Mouse (Mus musculus) adrenal gland, adult 2 months (tissue): ENCODE results near the gene Krt12. TPM values are rescaled to one million over a fixed set of nuclear protein-coding genes. Genes with fewer than 3 reads are reported as not detected.

Experiments
- DNase-seq: peaks from one replicate; pipeline ENCODE4 v3.0.0; 2021
- long read RNA-seq: library from polyadenylated mRNA; stranded (forward); transcript quantifications from one replicate; pipeline ENCODE4 v2.0.0, GENCODE M21; 2021
- polyA plus RNA-seq: library from polyadenylated mRNA; depleted of rRNA; stranded (reverse); fragments of >200 nt; gene quantifications from 2 replicates; pipeline ENCODE4 v1.2.3, GENCODE M21; 2012; rRNA removed
- total RNA-seq, 2 experiments: library from RNA; stranded (reverse); gene quantifications; 2 replicates each; pipeline ENCODE4 v1.2.3; 2021

Gene Krt12
- total RNA-seq (not detected), polyA plus RNA-seq (not detected in 2 replicates)
- long read RNA-seq = 0 reads

DNA sequence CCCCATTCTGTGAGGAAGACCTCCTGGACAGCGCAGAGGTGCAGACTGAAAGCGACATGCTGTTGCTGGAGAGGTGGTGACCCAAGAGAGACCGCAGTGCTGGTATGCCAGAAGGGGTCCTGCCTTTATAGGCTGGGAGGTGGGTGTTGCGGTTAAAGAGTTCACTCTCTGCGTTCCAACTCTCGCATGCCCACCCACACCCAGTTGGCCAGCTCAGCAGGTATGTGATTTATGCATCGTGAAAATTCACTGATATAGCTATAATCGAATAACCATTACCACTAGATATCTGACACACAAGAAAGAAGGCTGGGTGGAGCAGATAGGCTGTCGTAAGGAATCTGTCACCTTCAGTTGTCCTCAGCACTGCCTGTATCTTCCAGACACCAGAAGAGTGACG is at the start of gene Krt12:
Krt12 (minus strand) TSS at position 101 of the 400 bp plus-strand sequence.
- DNase-seq = no peak

DNA sequence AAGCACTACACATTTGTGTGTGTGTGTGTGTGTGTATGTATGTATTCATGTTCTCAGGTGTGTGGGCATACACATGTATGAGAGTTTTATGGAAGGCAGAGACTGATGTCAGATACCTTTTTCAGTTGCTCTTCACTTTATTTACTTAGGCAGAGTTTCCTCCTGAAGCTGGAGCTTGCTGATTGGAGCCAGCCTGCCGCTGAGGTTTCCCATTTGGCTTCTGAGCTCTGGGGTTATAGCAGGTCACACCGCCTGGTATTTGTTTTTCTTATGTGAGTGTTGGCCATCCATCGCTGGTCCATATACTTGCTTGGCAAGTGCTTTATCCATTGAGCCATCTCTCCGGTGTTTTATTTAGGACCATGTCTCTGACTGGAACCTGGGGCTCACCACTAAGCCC is 47.2 kb upstream of the Krt12 start:
- DNase-seq = no peak

DNA sequence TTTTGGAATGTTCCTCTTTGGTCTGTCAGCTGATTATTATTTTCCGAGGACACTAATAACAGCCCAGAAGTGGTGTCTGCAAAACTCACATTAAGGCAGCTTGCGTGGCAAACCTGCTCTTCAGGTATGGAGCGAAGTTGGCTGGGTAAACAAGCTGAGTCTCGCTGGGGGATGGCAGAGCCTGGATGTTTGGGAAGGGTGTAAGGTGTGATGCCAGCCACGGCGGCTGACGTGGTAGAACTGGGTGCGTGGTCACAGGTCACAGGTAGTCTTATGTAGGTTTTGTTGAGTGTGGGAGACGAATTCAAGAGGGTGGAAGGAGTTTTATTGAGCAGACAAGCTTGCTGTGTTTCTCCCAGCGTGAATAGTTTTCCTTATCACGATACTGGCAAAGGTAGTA is 46.5 kb upstream of the Krt12 start:
- DNase-seq = no peak

DNA sequence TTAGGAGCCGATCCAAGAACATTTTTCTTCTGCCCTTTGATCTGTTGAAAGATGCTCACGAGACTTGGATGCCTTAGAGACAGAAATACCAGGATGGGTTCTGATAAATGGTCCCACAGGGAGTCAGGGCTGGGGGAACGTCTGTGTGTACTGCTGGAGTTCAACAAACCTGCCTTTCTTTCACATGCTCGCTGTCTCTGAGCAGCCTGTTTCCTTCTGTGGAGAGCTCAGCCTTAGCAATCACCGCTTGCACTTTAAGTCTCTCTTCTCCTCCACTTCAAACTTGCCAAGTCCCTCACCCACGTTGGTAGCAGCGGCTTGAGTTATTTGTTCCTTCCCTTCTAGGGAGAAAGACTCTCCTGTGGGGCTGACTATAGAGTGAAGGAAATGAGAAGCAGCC is 44.3 kb upstream of the Krt12 start:
- no peak for DNase-seq

DNA sequence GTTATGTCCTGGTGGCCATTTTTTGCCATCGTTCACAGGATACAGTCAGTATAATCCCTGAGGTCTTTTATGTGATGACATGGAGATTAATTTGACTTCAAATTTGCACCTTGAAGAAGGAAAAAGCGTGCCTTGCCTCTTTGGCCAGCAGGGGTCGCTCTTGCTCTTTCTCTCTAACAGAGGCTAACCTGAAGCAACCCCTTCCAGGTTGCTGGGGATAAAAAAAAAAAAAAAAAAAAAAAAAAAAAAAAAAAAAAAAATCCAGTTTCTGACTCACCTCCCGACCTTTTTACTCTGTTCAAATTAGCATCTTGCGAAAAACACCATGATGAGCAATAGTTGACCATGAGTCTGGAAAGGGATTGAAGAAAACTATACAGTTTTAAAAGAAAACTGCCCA is 42.8 kb upstream of the Krt12 start:
- DNase-seq = peak; percentile 74

DNA sequence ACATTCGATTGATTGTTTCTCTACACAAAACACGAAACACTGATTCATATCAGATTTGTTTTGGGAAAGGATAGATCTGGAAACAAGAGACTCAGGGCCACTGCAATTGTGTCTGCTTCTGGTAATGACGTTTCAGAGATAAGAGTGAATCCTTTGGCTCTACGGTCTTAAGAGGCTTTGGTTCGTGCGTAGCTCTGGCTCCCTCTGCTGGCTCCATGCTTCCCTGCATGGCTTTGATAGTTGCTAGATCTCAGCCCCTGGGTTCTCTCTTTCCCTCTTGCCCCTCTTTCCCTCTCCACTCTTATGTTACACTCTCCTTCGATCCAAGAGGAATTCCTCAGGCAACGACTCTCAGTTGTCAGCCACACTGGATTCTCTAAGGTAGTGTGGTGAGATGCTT is 41.1 kb upstream of the Krt12 start:
- peak; percentile 50 for DNase-seq

DNA sequence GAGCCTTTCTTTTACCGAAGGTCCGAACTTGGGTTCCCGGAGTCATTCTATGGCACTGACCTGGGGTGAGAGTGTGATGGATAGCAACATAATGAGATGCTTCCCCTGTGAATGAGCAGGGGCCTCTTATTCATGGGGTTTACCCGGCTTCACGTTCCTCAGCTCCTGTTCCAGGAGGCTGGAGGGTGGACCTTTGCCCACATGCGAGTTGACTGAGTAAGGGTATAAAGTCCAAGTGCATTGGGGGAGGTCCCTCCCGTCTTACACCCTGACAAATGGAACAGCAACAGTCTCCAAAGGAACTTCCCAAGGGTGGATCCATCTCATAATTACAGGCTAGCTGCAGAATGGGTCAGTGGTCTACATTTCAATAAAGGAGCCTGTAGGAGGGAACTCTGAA is 39.7 kb upstream of the Krt12 start:
- DNase-seq = no peak

DNA sequence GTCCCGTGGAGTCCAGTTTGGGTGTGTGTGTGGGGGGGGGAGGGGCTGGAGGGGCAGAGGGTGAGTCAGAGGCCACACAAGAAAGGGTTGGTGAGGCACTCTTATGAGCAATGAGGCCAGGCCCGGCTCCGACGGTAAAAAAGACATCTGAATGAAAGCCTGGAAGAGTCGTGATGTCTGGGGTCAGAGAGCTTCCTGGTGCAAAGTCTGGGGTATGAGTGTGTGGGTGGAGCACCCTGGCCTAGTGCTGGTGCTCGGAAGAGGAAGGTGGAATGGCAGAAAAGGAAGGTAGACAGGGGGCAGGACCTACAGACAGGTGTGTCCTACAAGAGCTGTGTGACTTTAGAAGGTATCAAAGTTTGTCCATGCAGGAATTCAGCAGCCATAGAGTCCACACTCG is 36.8 kb upstream of the Krt12 start:
- DNase-seq = no peak

DNA sequence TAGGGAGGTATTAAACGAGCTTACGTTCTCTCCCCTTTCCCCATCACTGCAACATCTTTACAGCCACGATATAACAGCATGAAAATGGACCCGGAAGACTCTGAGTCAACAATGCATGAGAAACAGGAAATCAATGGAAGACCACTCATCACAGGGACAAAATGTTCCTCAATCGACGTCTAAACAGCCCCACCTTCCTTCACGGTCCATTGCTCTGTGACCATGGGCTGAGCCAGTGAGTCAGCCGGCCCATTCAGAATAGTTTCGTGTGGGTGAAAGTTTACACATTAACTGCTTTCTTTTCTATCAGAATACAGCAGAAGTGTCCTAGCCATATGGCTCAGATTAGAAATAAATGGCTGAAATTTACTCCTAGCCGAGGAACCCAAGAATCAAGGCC is 32.7 kb upstream of the Krt12 start:
- DNase-seq = no peak

DNA sequence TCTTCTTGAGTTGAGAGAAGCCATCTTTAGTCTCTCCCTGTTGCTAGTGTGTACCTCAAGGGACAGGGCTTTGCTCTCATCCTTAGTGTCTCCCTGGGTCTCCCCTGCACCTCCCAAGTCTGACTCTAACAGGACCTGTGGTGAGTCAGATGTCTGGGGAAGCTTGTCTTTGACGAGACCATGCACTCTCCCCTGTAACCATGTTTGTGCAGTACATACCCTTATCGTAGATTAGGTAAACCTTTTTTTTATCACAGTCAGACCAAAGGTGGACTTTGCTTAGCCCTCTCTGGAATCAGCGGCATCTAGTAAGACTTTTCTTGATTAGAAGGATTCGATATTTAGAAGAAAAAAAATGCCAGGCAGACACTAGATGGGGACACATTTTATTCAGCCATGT is 32.0 kb upstream of the Krt12 start:
- no peak for DNase-seq

DNA sequence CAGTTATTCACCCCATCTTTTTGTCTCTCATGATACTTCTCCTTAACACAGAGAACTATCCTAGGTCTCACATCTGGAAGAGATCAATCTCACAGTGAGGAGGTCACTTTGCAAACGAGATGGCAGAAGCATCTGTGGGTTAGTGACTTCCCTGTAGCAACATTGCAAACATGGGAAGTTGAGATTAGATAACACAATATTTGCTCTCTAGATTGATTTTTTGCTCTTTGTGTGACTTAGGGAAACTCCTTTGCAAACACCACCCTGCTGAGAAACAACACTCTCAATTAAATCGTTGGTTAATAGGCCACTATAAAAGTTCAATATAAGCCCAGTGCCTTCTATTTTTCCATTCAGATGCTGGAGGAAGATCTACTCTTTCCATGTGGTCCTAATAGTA is 26.7 kb upstream of the Krt12 start:
- no peak for DNase-seq

DNA sequence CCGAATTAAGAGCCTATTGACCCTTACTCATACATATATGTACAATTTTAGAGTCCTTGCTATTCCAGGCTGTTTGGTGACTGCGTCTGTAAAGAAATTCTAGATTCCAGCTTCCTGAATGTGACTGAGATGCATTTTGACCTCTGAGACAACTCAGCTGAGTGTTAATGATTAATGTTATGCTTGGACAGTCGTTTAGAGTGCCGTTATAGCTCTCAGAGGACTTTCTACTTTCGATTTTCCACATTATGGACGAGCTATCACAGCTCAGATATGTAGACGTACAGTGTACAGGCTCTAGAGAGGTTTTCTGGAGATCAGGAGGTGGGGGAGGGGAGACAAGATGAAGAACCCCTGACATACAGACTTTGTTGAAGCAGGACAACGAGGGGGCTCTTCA is 19.2 kb upstream of the Krt12 start:
- no peak for DNase-seq

DNA sequence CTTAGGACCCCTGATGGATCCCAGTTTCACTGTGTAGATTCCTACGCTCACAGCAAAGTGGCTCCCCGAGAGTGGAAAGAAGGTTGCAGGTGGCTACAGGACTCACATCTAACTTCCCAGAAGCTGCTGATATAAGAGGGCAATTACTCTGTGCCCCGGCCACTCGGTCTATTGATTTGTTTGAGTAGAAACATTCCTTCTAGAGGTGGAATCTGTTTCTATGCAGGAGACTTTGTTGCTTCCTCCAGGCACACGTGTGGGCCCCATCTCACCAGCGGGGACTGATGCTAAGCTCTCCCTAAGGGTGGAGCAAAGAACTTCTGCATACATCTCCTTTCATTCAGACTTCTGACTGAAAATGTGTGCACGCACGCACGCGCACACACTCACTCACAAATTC is 17.4 kb upstream of the Krt12 start:
- DNase-seq = no peak

DNA sequence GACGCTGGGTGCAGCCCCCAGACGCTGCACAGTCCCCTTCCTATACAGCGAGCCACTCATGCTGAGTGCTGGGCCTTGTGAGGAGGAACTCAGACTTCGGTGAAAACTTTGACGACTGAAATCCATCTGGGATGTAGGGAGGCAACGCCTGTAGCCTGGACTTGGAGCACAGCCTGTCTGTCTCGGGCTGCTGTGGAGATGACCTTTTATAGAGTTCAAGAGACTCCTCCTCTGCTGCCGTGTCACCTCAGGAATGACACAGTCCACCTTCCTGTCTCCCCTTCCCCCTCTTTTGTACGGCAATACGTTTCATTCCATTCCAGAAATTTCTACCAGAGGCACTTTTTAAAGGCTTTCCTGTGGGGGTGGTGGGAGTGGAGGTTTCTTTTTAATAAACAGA is 15.9 kb upstream of the Krt12 start, which contains the start of gene Krt20:
Krt20 (minus strand) TSS at position 179 of the 400 bp plus-strand sequence.
- no peak for DNase-seq

DNA sequence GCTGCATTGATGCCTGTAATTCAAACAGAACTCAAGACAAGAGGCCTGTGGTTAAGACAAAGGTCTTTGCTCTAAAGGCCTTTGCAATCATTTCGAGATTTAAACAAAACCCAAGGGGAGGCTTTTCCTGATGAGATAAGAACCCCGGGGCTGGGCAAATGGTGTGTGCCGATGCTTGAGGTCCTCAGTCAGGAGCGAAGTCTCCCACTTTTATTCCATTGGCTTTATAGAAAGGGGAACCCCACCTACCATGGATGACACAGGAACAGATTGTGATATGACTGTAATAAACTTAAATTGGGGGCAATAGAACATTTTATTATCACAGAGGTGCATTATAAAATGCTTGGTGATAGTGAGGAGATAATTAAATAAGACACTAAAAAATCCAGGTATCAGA is 14.6 kb upstream of the Krt12 start:
- DNase-seq = no peak

DNA sequence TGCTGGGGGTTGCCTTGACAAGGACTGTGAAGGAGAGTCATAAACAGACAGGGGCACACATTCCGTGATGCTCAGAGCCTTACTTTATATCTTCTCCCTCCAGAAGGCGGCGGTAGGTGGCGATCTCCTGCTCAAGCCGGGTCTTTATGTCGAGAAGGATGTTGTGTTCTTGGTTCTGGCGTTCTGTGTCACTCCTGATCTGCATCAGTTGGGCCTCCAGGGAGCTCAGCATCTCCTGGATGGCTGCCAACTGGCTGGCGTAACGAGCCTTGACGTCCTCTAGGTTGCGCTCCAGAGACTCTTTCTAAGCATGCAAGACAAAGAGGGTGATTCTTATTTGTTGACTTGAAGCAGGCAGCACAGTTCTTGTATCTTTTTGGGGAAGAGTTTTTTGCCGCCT is 8.6 kb upstream of the Krt12 start:
- DNase-seq = peak; percentile 3

DNA sequence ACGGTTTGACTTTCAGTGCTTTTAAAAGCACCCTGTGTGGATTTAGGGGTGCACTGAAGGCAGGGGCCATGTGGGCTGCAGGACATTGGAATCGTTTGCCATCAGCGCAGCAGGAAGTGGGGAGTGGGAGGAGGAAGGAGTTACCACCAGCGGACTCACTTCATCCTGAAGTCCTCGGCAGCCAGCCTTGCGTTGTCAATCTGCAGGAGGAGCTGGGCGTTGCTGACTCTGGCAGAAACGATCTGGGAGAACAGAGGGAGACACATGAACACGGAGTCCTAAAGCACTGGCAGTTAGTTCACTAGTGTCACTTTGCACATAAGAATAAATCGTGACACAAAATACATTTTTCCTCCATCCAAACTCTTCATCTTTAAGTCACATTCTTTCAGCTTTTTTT is 1.5 kb downstream of the Krt12 start:
- no peak for DNase-seq

DNA sequence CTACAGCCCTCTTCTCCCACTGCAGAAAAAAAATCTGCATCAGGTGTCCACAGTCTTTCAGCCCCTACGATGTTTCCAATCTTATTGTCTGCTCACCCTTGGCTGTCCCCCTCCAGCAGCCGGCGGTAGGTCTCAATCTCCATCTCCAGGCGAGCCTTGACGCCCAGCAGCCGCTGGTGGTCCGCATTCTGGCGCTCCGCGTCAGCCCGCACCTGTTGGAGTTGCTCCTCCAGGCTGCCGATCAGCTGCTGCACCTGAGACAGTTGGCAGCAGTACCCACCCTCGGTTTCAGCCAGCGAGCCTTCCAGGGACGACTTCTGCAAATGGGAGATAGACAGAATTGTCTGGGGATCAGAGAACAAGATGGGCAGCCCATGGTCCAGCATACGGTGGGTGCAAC is 4.2 kb downstream of the Krt12 start:
- DNase-seq = no peak

DNA sequence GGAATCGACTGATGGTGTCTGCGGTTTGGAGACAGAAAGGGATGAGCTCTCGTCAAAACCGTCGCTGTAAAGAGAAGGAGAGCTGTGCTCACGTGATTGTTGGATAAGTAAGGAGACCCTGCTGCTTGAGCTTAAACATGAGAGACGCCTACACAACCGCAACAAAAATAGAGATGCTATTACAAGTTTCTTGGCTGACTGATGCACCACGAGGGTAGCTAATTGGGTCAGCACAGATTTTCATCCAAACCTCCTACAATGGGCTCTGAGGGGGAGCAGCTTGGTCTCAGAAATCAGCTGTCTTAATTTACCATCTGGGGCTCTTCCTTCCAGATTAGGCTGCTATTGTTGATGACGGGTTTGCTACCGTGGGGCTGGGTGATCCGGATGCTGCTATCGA is 5.2 kb downstream of the Krt12 start:
- no peak for DNase-seq

DNA sequence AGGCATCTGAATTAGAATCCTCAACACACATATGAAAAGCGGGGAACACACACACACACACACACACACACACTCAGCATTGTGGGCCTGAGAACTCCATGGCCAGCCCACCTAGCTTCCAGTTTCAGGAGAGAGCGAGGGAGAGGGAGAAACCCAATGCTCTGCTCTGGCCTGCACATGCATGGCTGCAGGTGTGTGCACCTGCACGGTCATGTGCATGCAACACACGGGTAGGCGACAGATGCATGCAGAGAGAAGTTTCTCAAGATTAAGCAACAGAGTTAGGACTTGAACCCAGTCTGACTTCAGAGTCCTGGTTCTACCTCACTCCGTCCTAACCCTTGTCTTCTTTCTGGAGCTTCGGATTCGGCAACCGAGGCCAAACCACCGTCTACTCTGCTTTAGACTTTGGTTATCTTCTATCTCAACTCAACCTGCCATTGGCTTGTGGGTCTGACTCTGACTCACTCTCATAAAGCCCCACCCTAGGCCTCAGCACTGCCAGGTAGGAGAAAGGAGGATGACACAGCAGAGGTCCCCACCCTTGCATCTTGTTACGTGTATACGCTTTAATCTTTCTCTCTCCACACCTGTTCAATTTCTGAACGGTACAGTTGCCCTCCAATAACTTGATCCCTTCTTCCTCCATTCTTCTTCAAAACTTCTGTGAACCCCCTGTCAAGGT is 7.5 kb downstream of the Krt12 start:
- no peak for DNase-seq

DNA sequence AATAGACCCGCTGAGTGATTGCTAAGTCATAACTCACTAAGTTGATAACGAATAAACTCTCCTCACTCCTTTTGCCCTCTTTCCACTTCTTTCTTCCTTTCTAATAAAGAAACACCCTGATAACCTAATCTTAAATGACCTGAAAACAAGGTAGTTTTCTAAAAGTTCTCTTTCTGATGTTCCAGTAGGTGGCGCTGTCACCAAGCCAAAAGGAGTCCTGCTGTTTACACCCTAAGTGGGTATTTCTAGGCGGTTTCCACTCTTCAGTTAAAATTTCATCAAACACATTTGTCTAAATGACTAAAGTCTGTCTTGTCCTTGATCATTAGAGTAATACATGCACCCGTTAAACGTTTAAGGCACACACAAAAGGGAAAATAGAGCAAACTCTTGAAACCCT is 8.8 kb downstream of the Krt12 start:
- DNase-seq = peak; percentile 12

DNA sequence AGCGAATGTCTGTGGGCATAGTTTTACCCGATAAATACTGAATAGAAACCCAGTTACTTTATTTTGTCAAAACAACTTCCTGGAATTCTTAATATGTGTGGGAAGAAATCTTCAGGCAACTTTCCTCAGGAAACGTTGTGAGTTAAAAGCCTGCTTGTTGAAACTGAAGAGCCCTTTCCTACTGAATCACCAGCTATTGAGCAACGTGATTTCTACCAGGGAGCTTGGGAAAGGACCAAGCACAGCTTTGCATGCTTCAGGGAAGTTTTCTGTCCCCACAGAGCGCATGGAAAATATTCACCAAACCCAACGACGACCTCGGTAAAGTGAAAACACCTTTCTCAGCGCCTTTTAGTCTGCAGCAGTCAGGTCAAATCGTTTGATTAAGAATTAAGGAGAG is 15.9 kb downstream of the Krt12 start:
- no peak for DNase-seq

DNA sequence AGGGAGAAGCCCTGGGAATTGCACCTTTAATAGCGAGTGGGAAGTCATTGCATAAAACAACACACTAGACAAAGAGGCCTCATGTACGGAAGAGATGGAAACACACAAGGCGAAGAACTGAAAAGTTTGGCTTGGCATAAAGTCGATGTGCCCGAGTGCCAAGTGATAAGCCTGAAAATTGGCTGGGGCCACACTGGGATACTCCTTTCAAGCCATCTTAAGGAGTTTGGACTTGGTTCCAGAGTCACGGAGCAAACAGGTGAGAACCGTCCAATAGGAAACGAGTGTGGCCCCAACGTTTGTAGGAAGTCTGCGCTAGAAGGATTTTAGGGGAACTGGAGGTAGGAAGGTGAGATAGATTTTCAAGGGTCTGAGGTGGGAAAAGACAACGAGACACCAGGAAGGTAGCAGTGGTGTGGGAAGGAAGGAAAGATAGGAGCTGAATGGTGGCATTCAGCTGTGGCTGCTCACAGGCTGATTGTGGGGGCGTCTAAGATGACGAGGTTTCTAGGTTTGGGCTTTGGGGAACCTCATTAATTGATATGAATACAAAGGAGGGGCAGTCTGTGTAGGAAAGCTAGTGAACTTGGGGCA is 22.0 kb downstream of the Krt12 start:
- DNase-seq = no peak

DNA sequence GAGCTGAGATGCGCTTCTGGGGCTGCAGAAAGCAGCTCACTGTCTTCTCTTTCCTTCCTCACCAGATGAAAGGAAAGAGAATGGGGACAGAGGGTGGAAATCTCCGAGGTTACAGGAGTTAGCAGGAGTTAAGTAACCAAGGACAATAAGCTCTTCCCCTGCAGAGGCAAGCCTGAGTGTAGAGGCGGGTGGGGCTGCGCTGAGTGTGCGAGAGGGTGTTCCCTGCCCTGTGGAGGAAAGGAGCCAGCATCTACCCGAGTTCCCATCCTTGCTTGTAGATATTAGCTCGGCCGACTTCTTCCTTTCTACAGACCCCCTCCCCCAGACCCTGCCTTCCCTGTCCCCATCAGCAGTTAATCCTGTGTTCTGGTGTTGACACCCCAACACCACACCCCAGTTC is 23.2 kb downstream of the Krt12 start:
- DNase-seq = no peak
